Mouse (Mus musculus) myocyte (in vitro differentiated cells): ENCODE measurements around the gene Tmem248.

Experiments used
- CEBPB ChIP-seq: IDR thresholded peaks from 2 replicates; pipeline ENCODE4 v1.6.1; 2011; ENCODE audit warnings: mild to moderate bottlenecking, moderate library complexity; ENCODE audit not compliant: poor library complexity, insufficient read depth, severe bottlenecking
- E2F4 ChIP-seq: IDR thresholded peaks from one replicate; pipeline ENCODE4 v1.6.1; 2011; ENCODE audit warnings: mild to moderate bottlenecking, control low read depth, moderate library complexity; ENCODE audit not compliant: insufficient read depth
- MAX ChIP-seq: IDR thresholded peaks from one replicate; pipeline ENCODE4 v1.6.1; 2011; ENCODE audit warnings: low read depth, mild to moderate bottlenecking, control low read depth
- MYOD1 ChIP-seq, 3 experiments: IDR thresholded peaks; one replicate each; pipeline ENCODE4 v1.6.1; 2011; ENCODE audit warnings: control low read depth in 2 of 3, low read depth in 2 of 3, mild to moderate bottlenecking in 2 of 3, moderate library complexity in 1 of 3; ENCODE audit not compliant: insufficient read length in 2 of 3, control insufficient read depth in 1 of 3
- MYOG ChIP-seq, 3 experiments: IDR thresholded peaks; one replicate each; pipeline ENCODE4 v1.6.1; 2011; ENCODE audit warnings: control low read depth in 2 of 3, low read depth in 2 of 3, mild to moderate bottlenecking in 2 of 3; ENCODE audit not compliant: insufficient read length in 2 of 3, control insufficient read depth in 1 of 3, insufficient read depth in 1 of 3
- POLR2A ChIP-seq: IDR thresholded peaks from one replicate; pipeline ENCODE4 v1.6.1; 2011; ENCODE audit warnings: low read depth, mild to moderate bottlenecking, control low read depth, moderate library complexity; ENCODE audit not compliant: insufficient read length
- POLR2AphosphoS2 ChIP-seq: IDR thresholded peaks from one replicate; pipeline ENCODE4 v1.6.1; 2011; ENCODE audit warnings: low read depth, control low read depth; ENCODE audit not compliant: insufficient read length
- SRF ChIP-seq: IDR thresholded peaks from one replicate; pipeline ENCODE4 v1.6.1; 2011; ENCODE audit warnings: low read depth; ENCODE audit not compliant: control insufficient read depth, insufficient read length
- TCF12 ChIP-seq: IDR thresholded peaks from one replicate; pipeline ENCODE4 v1.6.1; 2011; ENCODE audit warnings: mild to moderate bottlenecking, control low read depth; ENCODE audit not compliant: poor library complexity, insufficient read depth, severe bottlenecking

- TF ChIP-seq MYOG (IDR thresholded peaks at IDR 0.05; ENCODE audit: control insufficient read depth in 1 of 3, insufficient read depth in 1 of 3, insufficient read length in 2 of 3, low read depth in 2 of 3) (no peak), POLR2A (no peak), MYOD1 (IDR thresholded peaks at IDR 0.05; ENCODE audit: control insufficient read depth in 1 of 3, insufficient read length in 2 of 3, low read depth in 2 of 3) (no peak), TCF12 (no peak), E2F4 (no peak), MAX (no peak), POLR2AphosphoS2 (no peak), CEBPB (no peak), SRF (no peak)
Measured at GRCm38 (mm10) chr5:130197981-130198380, 18.9 kb upstream of the Tmem248 start.
